23 mouse cellular contexts compared by ENCODE assay signal in genomic region chr11:99391375-99391774, GRCm38 (mm10). TPM values are rescaled to one million over a fixed set of nuclear protein-coding genes. Genes with fewer than 3 reads are reported as not detected.
DNase-seq lines count a peak whose midpoint lies in the region; ATAC-seq and TF ChIP-seq lines count a peak whose summit lies in the region.
"Had no signal": no experiment of that assay in that cellular context is flagged by ENCODE, and none has a peak within 500 bp of the region (broad histone marks: within the 10 kb centered on the region; RNA-seq: fewer than 3 reads in every experiment).

No protein-coding gene starts in this region.

- no peaks in the 10 kb centered on the region for H3K79me2 ChIP-seq in myocyte (ENCODE audit: control insufficient read depth, insufficient read depth)

- no peak for ATAC-seq in embryonic facial prominence, embryonic 13.5 days (ENCODE audit: insufficient number of reproducible peaks, insufficient read depth, low FRiP score, low TSS enrichment, low read depth)
- ATAC-seq: forebrain, embryonic 15.5 days; intestine, embryonic 15.5 days had no signal

- 0 out of 2 replicates have a peak, but pooled peaks cover 10% of the 10 kb centered on the region for H3K4me1 ChIP-seq in embryonic facial prominence, embryonic 13.5 days
- H3K4me1 ChIP-seq in embryonic facial prominence, embryonic 10.5 days, result 0 out of 2 replicates have a peak, but pooled peaks cover 5% of the 10 kb centered on the region

- no peak overlapping the region; the same call in 1 of the 2 replicates for H3K4me2 ChIP-seq in embryonic facial prominence, embryonic 13.5 days
- peak overlapping the region; percentile 2 for H3K4me2 ChIP-seq in myocyte (ENCODE audit: low read depth)
- H3K4me2 ChIP-seq: forebrain, embryonic 15.5 days; heart, embryonic 11.5 days; hindbrain, embryonic 14.5 days; intestine, embryonic 15.5 days had no signal

- H3K27ac ChIP-seq in embryonic facial prominence, embryonic 13.5 days, result peak overlapping the region; percentile 64; the same call in 1 of the 2 replicates
- no peak overlapping the region for H3K27ac ChIP-seq in embryonic facial prominence, embryonic 10.5 days (replicated peaks)
- H3K27ac ChIP-seq in layer of hippocampus, adult 2 months, result peak overlapping the region; percentile 83
- H3K27ac ChIP-seq: gastrocnemius, adult 2 months; hindbrain, embryonic 10.5 days; hindbrain, embryonic 14.5 days; intestine, embryonic 15.5 days had no signal

- TF ChIP-seq POLR2A in myocyte (IDR thresholded peaks at IDR 0.05; ENCODE audit: insufficient read length, low read depth), result no peak

- H3K36me3 ChIP-seq in embryonic facial prominence, embryonic 13.5 days, result no peaks in the 10 kb centered on the region
- peaks cover 10% of the 10 kb centered on the region for H3K36me3 ChIP-seq in embryonic facial prominence, embryonic 10.5 days (replicated peaks)
- H3K36me3 ChIP-seq in myocyte (ENCODE audit: control insufficient read depth, insufficient read depth), result no peaks in the 10 kb centered on the region
- H3K36me3 ChIP-seq: forebrain, embryonic 15.5 days; intestine, embryonic 15.5 days had no signal

- no peak overlapping the region for H3ac ChIP-seq in myocyte (ENCODE audit: control insufficient read depth, insufficient read length)

- no peaks in the 10 kb centered on the region for H3K27me3 ChIP-seq in embryonic facial prominence, embryonic 13.5 days
- H3K27me3 ChIP-seq in embryonic facial prominence, embryonic 10.5 days (replicated peaks; ENCODE audit: low read depth, poor library complexity, severe bottlenecking), result no peaks in the 10 kb centered on the region
- H3K27me3 ChIP-seq in myocyte (ENCODE audit: control insufficient read depth, insufficient read depth, insufficient read length), result no peaks in the 10 kb centered on the region
- H3K27me3 ChIP-seq: forebrain, embryonic 15.5 days; intestine, embryonic 15.5 days had no signal

- DNase-seq in embryonic facial prominence, embryonic 10.5 days (ENCODE audit: low spot score), result no peak
- no peak for DNase-seq in layer of hippocampus, adult 2 months (ENCODE audit: low spot score in 2 of 2)
- DNase-seq in layer of hippocampus, adult 9-11 months, result no peak
- DNase-seq in adrenal gland, postnatal 10 days, result no peak
- no peak for DNase-seq in kidney, postnatal 36 days
- DNase-seq: adrenal gland, adult 2 months; adrenal gland, postnatal 36 days; cerebellum, adult 11-12 months; gastrocnemius, adult 2 months; gastrocnemius, postnatal 25 days; kidney, adult 18-20 months had no signal

- H3K4me3 ChIP-seq in embryonic facial prominence, embryonic 13.5 days, result no peak overlapping the region
- H3K4me3 ChIP-seq in embryonic facial prominence, embryonic 10.5 days, result no peak overlapping the region
- H3K4me3 ChIP-seq in layer of hippocampus, adult 2 months, result no peak overlapping the region
- H3K4me3 ChIP-seq in myocyte, result no peak overlapping the region
- H3K4me3 ChIP-seq: forebrain, embryonic 15.5 days; gastrocnemius, adult 2 months; hindbrain, embryonic 10.5 days; intestine, embryonic 15.5 days had no signal

- WGBS in embryonic facial prominence, embryonic 13.5 days, result 67% methylated on average over 6 of the region's 6 CpGs
- 83% methylated on average over 6 of the region's 6 CpGs for WGBS in embryonic facial prominence, embryonic 10.5 days

- TF ChIP-seq CTCF in layer of hippocampus, adult 2 months (conservative IDR thresholded peaks at IDR 0.05), result no peak

- H3K9ac ChIP-seq in embryonic facial prominence, embryonic 13.5 days, result no peak overlapping the region
- H3K9ac ChIP-seq: forebrain, embryonic 15.5 days; hindbrain, embryonic 14.5 days; intestine, embryonic 15.5 days had no signal

- H3K9me3 ChIP-seq in embryonic facial prominence, embryonic 13.5 days, result no peaks in the 10 kb centered on the region
- H3K9me3 ChIP-seq in embryonic facial prominence, embryonic 10.5 days, result no peaks in the 10 kb centered on the region
- H3K9me3 ChIP-seq: forebrain, embryonic 15.5 days; hindbrain, embryonic 10.5 days; intestine, embryonic 15.5 days had no signal

TF ChIP-seq in myocyte, 11 proteins besides CTCF, POLR2A, EP300 and RAD21:
- TF ChIP-seq TCF3 (IDR thresholded peaks at IDR 0.05; ENCODE audit: insufficient read length, low read depth), result no peak
- TF ChIP-seq CEBPB (IDR thresholded peaks at IDR 0.05; ENCODE audit: insufficient read depth, poor library complexity, severe bottlenecking), result no peak
- no peak for TF ChIP-seq POLR2AphosphoS2 (IDR thresholded peaks at IDR 0.05; ENCODE audit: insufficient read length, low read depth)
- TF ChIP-seq TCF12 (IDR thresholded peaks at IDR 0.05; ENCODE audit: insufficient read depth, poor library complexity, severe bottlenecking), result no peak
- no peak for TF ChIP-seq REST (IDR thresholded peaks at IDR 0.05; ENCODE audit: insufficient read depth, insufficient read length)
- TF ChIP-seq E2F4 (IDR thresholded peaks at IDR 0.05; ENCODE audit: insufficient read depth), result no peak
- TF ChIP-seq SRF (IDR thresholded peaks at IDR 0.05; ENCODE audit: control insufficient read depth, insufficient read length, low read depth), result no peak
- no peak for TF ChIP-seq USF1 (IDR thresholded peaks at IDR 0.05; ENCODE audit: low read depth)
- no peak for TF ChIP-seq MYOD1 (IDR thresholded peaks at IDR 0.05; ENCODE audit: control insufficient read depth in 1 of 3, insufficient read length in 2 of 3, low read depth in 2 of 3)
TF ChIP-seq in myocyte: peak in this region for 0.

RNA-seq across cellular contexts. Expression of gene Krt10, which starts 2.2 kb away (rescaled TPM):
- polyA plus RNA-seq in embryonic facial prominence, embryonic 13.5 days (2015; fragmentation: Nextera tagmentation; extraction: Ambion mirVana), result 46.0 and 60.4 TPM in 2 replicates
- polyA plus RNA-seq in embryonic facial prominence, embryonic 10.5 days (2016; fragmentation: Nextera tagmentation; extraction: Ambion mirVana), result 18.6 and 25.3 TPM in 2 replicates
- total RNA-seq in layer of hippocampus, adult 2 months (2021), result 10 to 100 TPM; 14.8 to 16.4 TPM
- polyA plus RNA-seq in myocyte (2012; fragmentation: generic; extraction: Trizol), result 6.7 TPM
- total RNA-seq in adrenal gland, postnatal 10 days (2021), result 1 to 10 TPM; 7.0 to 8.2 TPM

RNA-seq across cellular contexts. Expression of gene Krt28, which starts 16.7 kb away (rescaled TPM):
- 1.1 and 1.4 TPM in 2 replicates for polyA plus RNA-seq in embryonic facial prominence, embryonic 13.5 days (2015; fragmentation: Nextera tagmentation; extraction: Ambion mirVana)
- 0.26 and 0.39 TPM in 2 replicates for polyA plus RNA-seq in embryonic facial prominence, embryonic 10.5 days (2016; fragmentation: Nextera tagmentation; extraction: Ambion mirVana)
- under 1 TPM in 1 of 2 experiments, not detected in 1; 0.23 TPM for total RNA-seq in layer of hippocampus, adult 2 months (2021)
- 0.04 TPM for polyA plus RNA-seq in myocyte (2012; fragmentation: generic; extraction: Trizol)
- total RNA-seq in adrenal gland, postnatal 10 days (2021), result under 1 TPM in 1 of 2 experiments, not detected in 1; 0.21 TPM
- total RNA-seq: adrenal gland, adult 2 months; adrenal gland, postnatal 36 days; gastrocnemius, adult 2 months; gastrocnemius, postnatal 25 days; granulocyte monocyte progenitor cell, adult 5-6 weeks; heart, postnatal 25 days had no signal
- polyA plus RNA-seq: adrenal gland, adult 2 months; heart, embryonic 16.5 days had no signal

RNA-seq across cellular contexts. Expression of gene Krt12, which starts 30.7 kb away (rescaled TPM):
- polyA plus RNA-seq in embryonic facial prominence, embryonic 13.5 days (2015; fragmentation: Nextera tagmentation; extraction: Ambion mirVana), result not detected in 2 replicates
- not detected in 2 replicates for polyA plus RNA-seq in embryonic facial prominence, embryonic 10.5 days (2016; fragmentation: Nextera tagmentation; extraction: Ambion mirVana)
- total RNA-seq in layer of hippocampus, adult 2 months (2021), result 1 to 10 TPM in 1 of 2 experiments, under 1 TPM in 1; 0.97 to 1.4 TPM
- polyA plus RNA-seq in myocyte (2012; fragmentation: generic; extraction: Trizol), result not detected
- total RNA-seq in adrenal gland, postnatal 10 days (2021), result not detected
- total RNA-seq: adrenal gland, adult 2 months; adrenal gland, postnatal 36 days; gastrocnemius, adult 2 months; gastrocnemius, postnatal 25 days; granulocyte monocyte progenitor cell, adult 5-6 weeks; heart, postnatal 25 days had no signal
- polyA plus RNA-seq: adrenal gland, adult 2 months; heart, embryonic 11.5 days; heart, embryonic 16.5 days; hindbrain, embryonic 14.5 days; intestine, embryonic 15.5 days had no signal

RNA-seq across cellular contexts. Expression of gene Krt27, which starts 40.5 kb away (rescaled TPM):
- 0.33 and 0.39 TPM in 2 replicates for polyA plus RNA-seq in embryonic facial prominence, embryonic 13.5 days (2015; fragmentation: Nextera tagmentation; extraction: Ambion mirVana)
- polyA plus RNA-seq in embryonic facial prominence, embryonic 10.5 days (2016; fragmentation: Nextera tagmentation; extraction: Ambion mirVana), result 0.15 TPM in 1 of 2 replicates, not detected in the other
- not detected for total RNA-seq in layer of hippocampus, adult 2 months (2021)
- not detected for polyA plus RNA-seq in myocyte (2012; fragmentation: generic; extraction: Trizol)
- not detected for total RNA-seq in adrenal gland, postnatal 10 days (2021)
- total RNA-seq: adrenal gland, adult 2 months; adrenal gland, postnatal 36 days; gastrocnemius, adult 2 months; gastrocnemius, postnatal 25 days; granulocyte monocyte progenitor cell, adult 5-6 weeks; heart, postnatal 25 days had no signal
- polyA plus RNA-seq: adrenal gland, adult 2 months; forebrain, embryonic 11.5 days; forebrain, embryonic 15.5 days; heart, embryonic 11.5 days; heart, embryonic 16.5 days; hindbrain, embryonic 10.5 days; hindbrain, embryonic 14.5 days; intestine, embryonic 15.5 days had no signal

RNA-seq across cellular contexts. Expression of gene Krt20, which starts 46.6 kb away (rescaled TPM):
- 0.24 and 3.2 TPM in 2 replicates for polyA plus RNA-seq in embryonic facial prominence, embryonic 13.5 days (2015; fragmentation: Nextera tagmentation; extraction: Ambion mirVana)
- 0.97 and 1.00 TPM in 2 replicates for polyA plus RNA-seq in embryonic facial prominence, embryonic 10.5 days (2016; fragmentation: Nextera tagmentation; extraction: Ambion mirVana)
- not detected for total RNA-seq in layer of hippocampus, adult 2 months (2021)
- polyA plus RNA-seq in myocyte (2012; fragmentation: generic; extraction: Trizol), result not detected
- 1 to 10 TPM; 1.8 to 2.3 TPM for total RNA-seq in adrenal gland, postnatal 10 days (2021)
- total RNA-seq: gastrocnemius, adult 2 months; gastrocnemius, postnatal 25 days; granulocyte monocyte progenitor cell, adult 5-6 weeks; heart, postnatal 25 days had no signal
- polyA plus RNA-seq: adrenal gland, adult 2 months; brain, embryonic 14.5 days; forebrain, embryonic 15.5 days; hindbrain, embryonic 14.5 days had no signal
